Mouse (Mus musculus) gastrocnemius, adult 8-10 months (tissue): ENCODE results near the gene Casp2. TPM values are rescaled to one million over a fixed set of nuclear protein-coding genes. Genes with fewer than 3 reads are reported as not detected.

Source experiments
- DNase-seq, 2 experiments: peaks; one replicate each; pipeline ENCODE4 v3.0.0; 2022; ENCODE audit warnings: low spot score in 2 of 2
- total RNA-seq, 4 experiments: library from RNA; stranded (reverse); gene quantifications; 2 replicates each; pipeline ENCODE4 v1.2.4; 2022

Gene Casp2
- 1 to 10 TPM; 3.3 to 5.8 (median 4.2) TPM for total RNA-seq

DNA sequence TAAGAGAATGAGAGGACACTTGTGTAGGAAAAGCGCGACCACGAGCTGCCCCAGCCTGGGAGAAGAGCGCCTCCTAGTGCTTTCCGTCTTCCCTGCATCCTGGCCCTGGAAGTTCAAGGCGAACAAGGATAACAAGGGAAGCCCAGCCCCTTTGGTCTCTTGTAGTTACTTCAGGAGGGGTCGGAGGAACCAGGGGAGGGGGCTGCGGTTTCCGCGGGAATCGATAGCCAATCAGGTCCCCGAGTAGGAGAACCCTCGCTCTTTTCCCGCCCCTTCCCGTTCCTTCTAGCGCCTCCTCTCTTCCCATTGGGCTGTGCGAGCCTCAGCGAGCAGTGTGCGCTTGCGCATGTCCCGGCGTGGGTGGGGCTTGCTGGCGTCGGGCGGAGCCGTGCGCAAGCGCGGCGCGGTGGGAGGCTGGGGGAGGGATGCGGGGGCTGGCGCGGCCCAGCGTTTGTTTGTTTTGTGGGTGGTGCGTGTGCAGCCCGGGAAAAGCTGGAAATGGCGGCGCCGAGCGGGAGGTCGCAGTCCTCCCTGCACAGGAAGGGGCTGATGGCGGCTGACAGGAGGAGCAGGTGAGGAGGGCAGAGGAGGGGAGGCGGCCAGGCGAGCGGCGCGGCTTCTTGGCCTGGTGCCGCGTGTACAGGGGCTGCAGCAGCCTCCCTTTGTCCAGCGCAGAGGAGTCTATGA, at the start of gene Casp2:
Gene Casp2 (plus strand): TSS at position 360 of the 687 bp plus-strand sequence.
- DNase-seq = peak; percentile 97 to 98

DNA sequence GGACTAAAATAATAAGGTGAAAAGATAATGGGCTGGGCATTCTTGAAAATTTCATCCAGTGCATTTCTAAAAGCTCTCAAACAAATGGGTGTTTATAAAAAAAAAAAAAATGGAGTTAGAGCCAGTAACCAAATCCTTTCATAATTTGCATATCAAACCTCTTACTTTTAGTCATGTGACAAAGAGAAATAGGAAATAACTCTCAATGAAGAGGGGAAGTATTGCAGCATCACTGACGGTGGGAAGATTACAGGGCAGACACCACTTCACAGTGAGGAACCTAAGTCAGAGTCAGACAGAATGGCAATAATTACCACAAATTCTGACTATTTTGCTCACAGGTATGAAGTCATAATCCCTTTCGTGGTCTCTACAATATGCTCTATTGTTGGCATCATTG, 49.8 kb upstream of the Casp2 start, which contains the start of gene Tas2r144:
Gene Tas2r144 (plus strand): TSS at position 301 of the 400 bp plus-strand sequence.
- DNase-seq = no peak

DNA sequence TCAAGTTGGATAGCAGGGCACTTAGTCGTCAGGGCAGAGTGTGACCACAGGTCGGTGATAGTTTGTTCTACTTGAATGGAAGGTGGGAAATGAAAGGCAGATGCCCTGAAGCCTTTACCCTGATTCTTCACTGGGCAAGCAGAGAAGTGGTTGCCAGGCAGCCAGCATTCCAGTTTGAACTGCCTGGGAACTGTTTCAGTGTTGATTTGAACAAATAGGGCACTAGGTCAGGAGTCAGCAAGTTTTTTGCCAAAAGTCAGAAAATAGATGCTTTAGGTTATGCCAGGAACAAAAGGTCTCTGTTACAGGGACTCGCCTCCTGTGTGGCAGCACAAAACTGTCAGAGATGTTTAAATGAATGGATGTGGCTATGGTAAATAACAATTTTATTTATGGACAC, 42.5 kb upstream of the Casp2 start:
- DNase-seq = no peak

DNA sequence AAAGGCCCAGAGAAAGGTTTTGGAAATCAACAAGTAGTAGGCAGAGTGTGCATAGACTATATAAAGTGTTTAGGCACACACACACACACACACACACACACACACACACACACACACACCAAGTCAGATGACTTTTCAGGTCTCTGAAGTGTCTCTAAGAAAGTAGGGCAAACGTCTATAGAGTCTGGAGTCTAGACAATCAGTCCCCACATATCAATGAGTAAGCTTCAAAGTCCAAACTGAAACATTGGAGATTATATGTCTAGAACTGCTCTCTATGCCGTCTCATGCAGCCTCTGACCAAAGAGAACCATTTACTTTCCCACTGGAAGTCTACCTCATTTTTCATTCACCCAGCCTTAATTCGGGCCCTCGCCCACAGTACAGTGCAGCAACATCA, 39.7 kb upstream of the Casp2 start:
- no peak for DNase-seq

- peak; percentile 31 to 42 for DNase-seq
Observed at GRCm38 (mm10) chr6:42227240-42228101, 37.3 kb upstream of the Casp2 start.

- no peak for DNase-seq
Observed at GRCm38 (mm10) chr6:42229610-42230009, 35.2 kb upstream of the Casp2 start.

DNA sequence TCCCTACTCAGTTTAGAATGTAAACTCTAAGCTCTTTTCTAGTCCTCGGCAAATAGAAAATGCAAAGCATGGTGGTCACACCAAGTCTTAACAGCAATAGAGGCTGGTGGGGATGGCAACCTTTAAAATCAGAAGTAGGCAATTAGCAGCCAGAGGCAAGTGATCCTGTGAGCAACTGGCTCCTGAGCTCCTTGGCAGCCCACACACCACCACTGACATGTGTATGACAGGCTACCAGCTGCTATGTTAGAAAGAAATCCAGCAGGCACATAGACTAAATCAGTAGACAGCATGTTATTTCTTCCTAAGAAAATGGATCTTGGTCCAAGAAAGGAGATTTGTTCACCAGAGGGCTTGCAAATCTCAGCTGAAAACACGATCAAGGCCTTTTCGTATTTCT, 33.6 kb upstream of the Casp2 start:
- DNase-seq = no peak

- no peak for DNase-seq
Observed at GRCm38 (mm10) chr6:42237276-42237805, 27.4 kb upstream of the Casp2 start.

DNA sequence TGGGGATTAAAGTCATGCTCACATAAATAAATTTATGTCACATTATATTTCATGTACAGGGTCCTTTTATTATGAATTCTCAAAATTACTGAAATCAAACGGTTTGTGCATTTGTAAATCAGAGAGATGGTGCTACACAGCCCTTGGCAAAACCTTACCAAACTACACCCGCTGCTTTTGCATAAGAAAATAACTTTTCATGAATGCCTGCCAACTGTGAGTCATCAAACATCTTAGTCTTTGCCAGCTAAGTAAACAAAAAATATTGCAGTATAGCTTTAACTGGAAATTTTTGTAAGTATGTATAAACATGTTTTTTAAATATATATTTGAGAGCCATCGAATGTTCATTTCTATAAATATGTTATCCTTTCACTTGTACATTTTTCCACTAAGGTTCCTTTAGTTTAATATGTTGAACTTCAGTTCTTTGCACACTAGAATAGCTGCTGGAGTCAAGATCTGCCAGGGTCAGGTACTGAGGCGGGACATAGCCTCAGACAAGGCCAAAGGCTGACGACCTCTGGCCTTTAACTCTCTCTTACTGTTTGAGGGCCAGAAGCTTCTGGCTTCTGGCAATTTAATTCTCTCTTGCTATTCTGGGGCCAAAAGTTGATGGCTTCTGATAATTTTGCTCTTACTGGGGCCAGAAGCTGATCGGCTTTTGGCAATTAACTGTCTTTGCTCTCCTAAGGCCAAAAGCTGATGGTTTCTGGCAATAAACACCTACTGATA, 23.3 kb upstream of the Casp2 start:
- no peak for DNase-seq

- DNase-seq = peak; percentile 68 to 85
Observed at GRCm38 (mm10) chr6:42245711-42246353, 19.0 kb upstream of the Casp2 start, which contains the start of gene Gstk1. TSS of gene Gstk1 (plus strand) at chr6:42245935.

GRCm38 (mm10) chr6:42247173-42247572, 17.6 kb upstream of the Casp2 start:
- DNase-seq = peak in 1 of 2 experiments; percentile 28

GRCm38 (mm10) chr6:42247981-42248380, 16.8 kb upstream of the Casp2 start:
- no peak for DNase-seq

DNA sequence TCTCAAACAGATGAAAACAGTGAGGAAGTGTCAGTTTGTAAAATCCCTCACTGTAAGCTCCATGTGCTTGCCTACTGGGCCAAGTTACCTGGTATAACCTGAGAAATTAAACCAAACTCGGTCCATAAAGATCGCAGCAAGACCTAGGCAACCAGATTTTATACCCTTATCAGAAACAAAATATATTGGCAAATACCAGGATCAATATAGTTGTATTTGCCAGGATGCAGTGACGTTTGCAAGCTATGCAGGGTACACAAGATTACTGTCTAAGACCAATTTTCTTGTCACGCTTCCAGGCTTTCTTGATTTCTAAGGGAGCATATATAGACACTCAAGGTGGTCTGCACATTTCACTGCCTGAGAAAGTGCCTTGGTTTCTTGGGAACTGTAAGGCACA, 13.0 kb upstream of the Casp2 start:
- DNase-seq = no peak

GRCm38 (mm10) chr6:42253103-42253502, 11.7 kb upstream of the Casp2 start:
- no peak for DNase-seq

GRCm38 (mm10) chr6:42257303-42257863, 7.4 kb upstream of the Casp2 start:
- peak in 1 of 2 experiments; percentile 32 for DNase-seq

DNA sequence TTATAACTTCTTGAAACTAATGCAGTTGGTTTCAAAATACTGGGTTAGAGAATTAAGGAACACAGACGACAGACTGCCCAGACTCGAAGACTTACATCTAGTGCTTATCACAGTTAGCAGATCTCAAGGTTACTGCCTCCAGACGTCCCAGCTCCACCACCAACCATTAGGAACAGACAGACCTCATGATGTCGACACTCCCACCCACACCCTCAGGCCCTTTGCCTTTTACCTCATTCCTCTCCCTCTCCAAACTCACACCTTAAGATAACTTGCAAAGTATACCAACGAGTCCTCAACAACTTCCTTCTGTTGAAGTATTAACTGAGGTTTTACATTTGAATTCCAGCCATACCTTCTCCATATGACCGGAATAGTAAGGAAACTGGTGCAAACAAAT, 4.4 kb upstream of the Casp2 start:
- DNase-seq = no peak

DNA sequence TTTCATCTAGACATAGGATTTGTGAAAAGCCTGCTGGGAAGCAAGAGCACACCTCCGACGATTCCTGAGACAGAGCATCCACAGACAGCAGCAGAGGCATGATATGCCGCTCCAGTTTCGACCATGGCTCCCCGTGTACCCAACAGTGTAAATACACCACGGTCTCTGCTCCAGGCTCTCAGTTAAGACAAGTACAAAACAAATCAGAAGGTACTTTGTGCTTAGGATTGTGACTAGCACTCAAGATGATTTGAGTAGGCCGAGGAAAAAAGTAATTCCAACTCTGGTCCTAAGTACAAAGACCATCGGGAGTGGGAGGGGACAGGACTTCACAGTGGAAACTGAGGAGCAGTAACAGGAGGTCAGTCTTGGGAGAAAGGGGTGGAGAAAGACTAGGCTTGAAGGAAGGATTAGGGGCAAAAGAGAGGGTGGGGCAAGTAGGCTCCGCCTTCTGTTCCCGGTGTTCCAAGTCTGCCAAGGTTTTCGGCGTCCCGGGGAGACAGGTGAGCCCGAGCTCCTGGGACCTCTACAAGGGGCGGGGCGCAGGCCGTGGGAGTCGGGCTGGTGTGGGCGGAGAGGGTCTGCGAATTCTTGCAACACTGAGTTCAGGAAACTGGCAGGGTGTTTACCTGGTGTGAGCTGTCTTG, 3.1 kb upstream of the Casp2 start, which contains the start of gene Tmem139:
Gene Tmem139 (plus strand): TSS at position 447 of the 647 bp plus-strand sequence.
- DNase-seq = no peak

DNA sequence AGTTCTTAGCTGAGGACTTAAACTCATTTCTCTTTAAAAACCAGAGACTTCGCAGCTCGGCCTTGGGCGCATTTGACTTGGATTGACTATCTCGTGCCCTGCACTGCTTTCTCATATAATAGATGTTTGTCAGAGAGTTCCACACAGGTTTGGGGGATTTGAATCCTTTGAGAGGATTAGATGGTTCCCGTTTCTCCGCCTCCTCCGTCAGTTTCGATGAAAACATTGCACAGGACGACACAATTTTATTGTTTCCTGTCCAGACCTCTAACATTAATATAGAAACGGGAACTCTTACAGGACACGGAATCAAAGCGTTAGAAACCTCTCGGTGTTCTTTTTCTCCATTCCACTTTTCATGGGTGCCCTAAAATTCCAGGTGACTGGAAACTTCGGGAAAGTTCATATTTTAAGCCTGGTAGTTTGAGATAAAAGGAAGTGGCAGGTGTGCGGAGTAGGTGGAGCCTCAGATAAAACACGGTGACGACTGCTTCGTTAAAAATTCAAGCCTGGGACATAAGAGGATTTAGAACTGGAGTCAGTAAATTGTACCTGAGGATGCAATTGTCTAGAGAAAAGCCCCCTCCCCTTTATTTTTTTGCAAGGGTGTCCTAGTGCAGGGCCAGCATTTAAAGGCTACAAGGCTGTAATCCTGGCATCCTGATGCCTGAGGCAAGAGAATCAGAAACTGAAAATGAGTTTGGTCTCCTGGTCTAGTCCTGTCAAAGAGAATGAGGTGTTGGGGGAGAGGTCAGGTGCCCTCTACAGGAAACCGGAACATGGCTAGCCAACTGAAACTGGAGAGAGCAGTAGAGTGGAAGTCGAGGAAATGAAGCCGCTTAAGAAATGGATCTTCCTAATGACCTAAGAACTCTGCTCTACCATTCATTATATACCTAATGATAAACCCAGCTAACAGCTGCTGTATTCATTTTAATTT, 876 bp downstream of the Casp2 start:
- DNase-seq = no peak

DNA sequence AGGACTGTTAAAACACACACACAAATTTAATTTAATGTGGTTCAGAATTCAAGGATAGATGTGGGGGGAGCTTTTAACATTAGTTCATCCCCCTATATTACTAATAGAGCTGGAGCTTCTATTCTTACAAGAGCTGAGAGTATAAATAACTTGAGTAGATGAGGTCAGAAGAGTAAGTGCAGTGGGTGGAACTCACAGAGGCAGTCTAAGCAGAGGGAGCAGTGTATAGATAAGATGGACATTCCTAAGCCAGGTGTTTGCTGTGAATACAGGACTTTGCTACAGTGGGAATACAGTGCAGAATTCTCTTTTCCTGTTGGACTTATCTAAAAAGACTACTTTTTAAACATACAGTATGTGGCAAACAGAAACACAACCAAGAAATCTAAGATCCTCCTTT, 6.0 kb downstream of the Casp2 start:
- no peak for DNase-seq
